ENCODE assay signal across 8 mouse cellular contexts in genomic region chr10:112138050-112138870, GRCm38 (mm10). TPM values are rescaled to one million over a fixed set of nuclear protein-coding genes. Genes with fewer than 3 reads are reported as not detected.
A peak's percentile ranks its signal among the peaks of the same experiment; 100 is the strongest.
DNase-seq lines count a peak whose midpoint lies in the region; ATAC-seq and TF ChIP-seq lines count a peak whose summit lies in the region.

No protein-coding gene starts in this region.

- H3K27ac ChIP-seq in heart, embryonic 11.5 days (ENCODE audit: low read depth, low read length), result no peak overlapping the region
- H3K27ac ChIP-seq in kidney, postnatal 0 days, result no peak overlapping the region
- no peak overlapping the region for H3K27ac ChIP-seq in liver, embryonic 11.5 days (ENCODE audit: low read depth, low read length)

- ATAC-seq in heart, embryonic 11.5 days (replicated peaks; ENCODE audit: insufficient number of reproducible peaks, low FRiP score, low TSS enrichment), result no peak; the same call in 1 of the 2 replicates
- ATAC-seq in kidney, postnatal 0 days (replicated peaks; ENCODE audit: low FRiP score, low read depth), result 0 out of 2 replicates have a peak, but pooled peaks have one; percentile 40
- ATAC-seq in liver, embryonic 11.5 days (replicated peaks; ENCODE audit: low FRiP score), result peak; percentile 80

- no peak overlapping the region for H3K9ac ChIP-seq in heart, embryonic 11.5 days (ENCODE audit: low read depth, low read length)
- no peak overlapping the region for H3K9ac ChIP-seq in kidney, postnatal 0 days (ENCODE audit: low read depth, low read length)
- H3K9ac ChIP-seq in liver, embryonic 11.5 days (ENCODE audit: low read depth, low read length), result no peak overlapping the region

- H3K36me3 ChIP-seq in heart, embryonic 11.5 days (ENCODE audit: control insufficient read depth, insufficient read depth, low read length), result no peaks in the 10 kb centered on the region
- no peaks in the 10 kb centered on the region for H3K36me3 ChIP-seq in kidney, postnatal 0 days (ENCODE audit: insufficient read depth, low read length)
- no peaks in the 10 kb centered on the region for H3K36me3 ChIP-seq in liver, embryonic 11.5 days (ENCODE audit: control insufficient read depth, insufficient read depth, low read length)

- H3K4me2 ChIP-seq in heart, embryonic 11.5 days, result peak overlapping the region; percentile 52
- H3K4me2 ChIP-seq in kidney, postnatal 0 days (ENCODE audit: low read length), result peak overlapping the region; percentile 41
- peak overlapping the region; percentile 52 for H3K4me2 ChIP-seq in liver, embryonic 11.5 days

- H3K4me3 ChIP-seq in heart, embryonic 11.5 days (ENCODE audit: low read depth, low read length), result peak overlapping the region; percentile 30; the same call in 1 of the 2 replicates
- 0 out of 2 replicates have a peak overlapping the region, but pooled peaks have one; percentile 9 for H3K4me3 ChIP-seq in kidney, postnatal 0 days (replicated peaks; ENCODE audit: low read depth, low read length)
- H3K4me3 ChIP-seq in liver, embryonic 11.5 days (ENCODE audit: low read depth, low read length), result peak overlapping the region; percentile 28

- TF ChIP-seq CTCF in kidney, postnatal 0 days (IDR thresholded peaks at IDR 0.05; ENCODE audit: low read depth), result peak; percentile 66

- no peaks in the 10 kb centered on the region for H3K27me3 ChIP-seq in heart, embryonic 11.5 days (ENCODE audit: control insufficient read depth, insufficient read depth, low read length)
- H3K27me3 ChIP-seq in kidney, postnatal 0 days (ENCODE audit: insufficient read depth, low read length), result no peaks in the 10 kb centered on the region
- no peaks in the 10 kb centered on the region for H3K27me3 ChIP-seq in liver, embryonic 11.5 days (replicated peaks; ENCODE audit: control insufficient read depth, insufficient read depth, low read length)

- WGBS in heart, embryonic 11.5 days (ENCODE audit: insufficient replicate concordance), result 21% methylated on average over 9 of the region's 9 CpGs
- 21% methylated on average over 9 of the region's 9 CpGs for WGBS in kidney, postnatal 0 days
- 20% methylated on average over 9 of the region's 9 CpGs for WGBS in liver, embryonic 11.5 days

- H3K4me1 ChIP-seq in heart, embryonic 11.5 days (ENCODE audit: control insufficient read depth, insufficient read depth, low read length), result no peaks in the 10 kb centered on the region
- no peaks in the 10 kb centered on the region for H3K4me1 ChIP-seq in kidney, postnatal 0 days (replicated peaks; ENCODE audit: insufficient read depth, low read length)
- H3K4me1 ChIP-seq in liver, embryonic 11.5 days (replicated peaks; ENCODE audit: control insufficient read depth, insufficient read depth, low read length), result no peaks in the 10 kb centered on the region

- DNase-seq in heart, adult 9 months (ENCODE audit: low spot score in 2 of 2), result no peak
- peak; percentile 62 for DNase-seq in brain, embryonic 18.5 days (ENCODE audit: low read depth, low spot score)
- DNase-seq in frontal cortex, postnatal 10 days (ENCODE audit: low spot score in 2 of 2), result peak; percentile 16 to 34
- DNase-seq in kidney, postnatal 0 days (ENCODE audit: low spot score), result peak; percentile 74
- peak; percentile 34 for DNase-seq in liver, embryonic 11.5 days (ENCODE audit: low spot score)
- DNase-seq in naive thymus-derived CD4-positive, alpha-beta T cell, adult 2 months (ENCODE audit: low read depth), result peak; percentile 10
- DNase-seq in B cell, adult 2 months, result no peak

- H3K9me3 ChIP-seq in heart, embryonic 11.5 days (replicated peaks; ENCODE audit: control insufficient read depth, low read length), result no peaks in the 10 kb centered on the region
- H3K9me3 ChIP-seq in kidney, postnatal 0 days (replicated peaks; ENCODE audit: low read length), result no peaks in the 10 kb centered on the region
- H3K9me3 ChIP-seq in liver, embryonic 11.5 days (ENCODE audit: control insufficient read depth, low read length), result no peaks in the 10 kb centered on the region

RNA-seq across cellular contexts. Expression of gene Glipr1l3, which starts 21.9 kb away (rescaled TPM):
- polyA plus RNA-seq in heart, embryonic 11.5 days (2014; fragmentation: Nextera tagmentation; extraction: Ambion mirVana), result not detected in 2 replicates
- polyA plus RNA-seq in kidney, postnatal 0 days (2015; fragmentation: Nextera tagmentation; extraction: Ambion mirVana), result not detected in 2 replicates
- not detected in 2 replicates for polyA plus RNA-seq in liver, embryonic 11.5 days (2014; fragmentation: Nextera tagmentation; extraction: Ambion mirVana)

RNA-seq across cellular contexts. Expression of gene Caps2, which starts 25.2 kb away (rescaled TPM):
- polyA plus RNA-seq in heart, embryonic 11.5 days (2014; fragmentation: Nextera tagmentation; extraction: Ambion mirVana), result 0.20 and 0.27 TPM in 2 replicates
- 0.98 and 1.0 TPM in 2 replicates for polyA plus RNA-seq in kidney, postnatal 0 days (2015; fragmentation: Nextera tagmentation; extraction: Ambion mirVana)
- polyA plus RNA-seq in liver, embryonic 11.5 days (2014; fragmentation: Nextera tagmentation; extraction: Ambion mirVana), result not detected in 2 replicates

RNA-seq across cellular contexts. Expression of gene Glipr1l2, which starts 55.1 kb away (rescaled TPM):
- not detected in 2 replicates for polyA plus RNA-seq in heart, embryonic 11.5 days (2014; fragmentation: Nextera tagmentation; extraction: Ambion mirVana)
- not detected in 2 replicates for polyA plus RNA-seq in kidney, postnatal 0 days (2015; fragmentation: Nextera tagmentation; extraction: Ambion mirVana)
- polyA plus RNA-seq in liver, embryonic 11.5 days (2014; fragmentation: Nextera tagmentation; extraction: Ambion mirVana), result not detected in 2 replicates

Comparison
In these comparisons a context has a peak if more than half of its experiments do, and no peak if none do; other contexts are left out.
1. DNase-seq: peak in brain, embryonic 18.5 days (single experiment), frontal cortex, postnatal 10 days (2 of 2), kidney, postnatal 0 days (single experiment), liver, embryonic 11.5 days (single experiment) and naive thymus-derived CD4-positive, alpha-beta T cell, adult 2 months (single experiment); none in heart, adult 9 months (0 of 2) and B cell, adult 2 months (0 of 2).
2. Peak in every context shown above with its lines, with median percentiles within 50 percentile points of each other: H3K4me2 ChIP-seq and H3K4me3 ChIP-seq.